Mouse (Mus musculus) midbrain, postnatal 0 days (tissue): ENCODE data around the gene Tet3. TPM values are rescaled to one million over a fixed set of nuclear protein-coding genes. Genes with fewer than 3 reads are reported as not detected.

Source experiments
- ATAC-seq: fragments of 200-750 bp; cut with Nextera tagmentation; 2 replicates; pipeline ENCODE4 v1.8.0; 2017; ENCODE audit warnings: moderate number of reproducible peaks, mild to moderate bottlenecking, moderate TSS enrichment, moderate library complexity; ENCODE audit not compliant: low FRiP score
- DNase-seq: peaks from one replicate; pipeline ENCODE4 v3.0.0-alpha.2; 2015; ENCODE audit warnings: low spot score
- H3K27ac ChIP-seq: fragments of 300-500 bp; sonication (generic); 2 replicates; pipeline ENCODE4 v1.5.1; 2014; ENCODE audit warnings: low read depth, mild to moderate bottlenecking, low read length, mixed read lengths
- H3K27me3 ChIP-seq: fragments of 300-500 bp; sonication (generic); 2 replicates; pipeline ENCODE4 v1.6.1; 2014; ENCODE audit warnings: low read length, control low read depth, mixed read lengths; ENCODE audit not compliant: insufficient read depth
- H3K36me3 ChIP-seq: fragments of 300-500 bp; sonication (generic); 2 replicates; pipeline ENCODE4 v1.6.1; 2014; ENCODE audit warnings: low read length, control low read depth, mixed read lengths; ENCODE audit not compliant: insufficient read depth
- H3K4me1 ChIP-seq: fragments of 300-500 bp; sonication (generic); 2 replicates; pipeline ENCODE4 v1.6.1; 2014; ENCODE audit warnings: mild to moderate bottlenecking, control low read depth, antibody characterized with exemption, low read length, mixed read lengths; ENCODE audit not compliant: insufficient read depth
- H3K4me2 ChIP-seq: fragments of 300-500 bp; sonication (generic); 2 replicates; pipeline ENCODE4 v1.6.1; 2014; ENCODE audit warnings: low read depth, mild to moderate bottlenecking, low read length, mixed read lengths; ENCODE audit not compliant: poor library complexity, severe bottlenecking
- H3K4me3 ChIP-seq: fragments of 300-500 bp; sonication (generic); 2 replicates; pipeline ENCODE4 v1.5.1; 2014; ENCODE audit warnings: low read depth, mild to moderate bottlenecking, low read length, moderate library complexity
- H3K9ac ChIP-seq: fragments of 300-500 bp; sonication (generic); replicated peaks from 2 replicates; pipeline ENCODE4 v1.6.1; 2014; ENCODE audit warnings: mild to moderate bottlenecking, low read length, moderate library complexity, mixed read lengths; ENCODE audit not compliant: poor library complexity, severe bottlenecking
- H3K9me3 ChIP-seq: fragments of 300-500 bp; sonication (generic); 2 replicates; pipeline ENCODE4 v1.6.1; 2016; ENCODE audit warnings: low read length, control low read depth
- CTCF ChIP-seq: IDR thresholded peaks from 2 replicates; pipeline ENCODE4 v1.5.1; 2016; ENCODE audit warnings: antibody characterized with exemption, mild to moderate bottlenecking
- WGBS: fragments of 180-500 bp; shearing (Covaris S2); extraction: QIAGEN DNeasy Blood & Tissue Kit; methylation state at CpG from one replicate; pipeline ENCODE4 v1.1.7; 2014; 5-methylcytosine and 5-hydroxymethylcytosine counted together
- polyA plus RNA-seq: library from polyadenylated mRNA; unstranded; fragments of >200 nt; fragmentation: Nextera tagmentation; extraction: Ambion mirVana; gene quantifications from 2 replicates; pipeline ENCODE4 v1.2.1, GENCODE M21; 2015
- total RNA-seq: library from RNA; depleted of rRNA; stranded (reverse); fragments of >200 nt; gene quantifications from 2 replicates; pipeline ENCODE4 v1.2.3, GENCODE M21; 2014

The Tet3 gene
- total and polyA plus RNA-seq, 2 experiments from 2014 or later, result 32.0 to 48.5 TPM

- no peak for DNase-seq
- no peaks in the 10 kb centered on the region for H3K27me3 ChIP-seq
- H3K4me2 ChIP-seq, result no peak overlapping the region
- no peaks in the 10 kb centered on the region for H3K4me1 ChIP-seq
- no peak overlapping the region for H3K27ac ChIP-seq
- no peak for ATAC-seq
- peaks cover 44% of the 10 kb centered on the region for H3K36me3 ChIP-seq
- 86% methylated on average over 10 of the region's 10 CpGs for WGBS
- H3K9me3 ChIP-seq, result no peaks in the 10 kb centered on the region
- no peak overlapping the region for H3K9ac ChIP-seq
- no peak overlapping the region for H3K4me3 ChIP-seq
- TF ChIP-seq CTCF, result no peak
These were observed 23.7 kb upstream of the Tet3 start for GRCm38 (mm10) chr6:83482418-83483085.

- peaks cover 29% of the 10 kb centered on the region for H3K36me3 ChIP-seq
- no peak overlapping the region for H3K4me2 ChIP-seq
- no peaks in the 10 kb centered on the region for H3K4me1 ChIP-seq
- TF ChIP-seq CTCF, result no peak
- H3K9me3 ChIP-seq, result no peaks in the 10 kb centered on the region
- no peak overlapping the region for H3K4me3 ChIP-seq
- no peak overlapping the region for H3K27ac ChIP-seq
- WGBS, result 92% methylated on average over 6 of the region's 6 CpGs
- no peak for DNase-seq
- ATAC-seq, result no peak
- H3K27me3 ChIP-seq, result no peaks in the 10 kb centered on the region
- no peak overlapping the region for H3K9ac ChIP-seq
These were observed 21.3 kb upstream of the Tet3 start for GRCm38 (mm10) chr6:83480019-83480655.

GRCm38 (mm10) chr6:83479193-83479592 is 20.3 kb upstream of the Tet3 start:
- H3K27me3 ChIP-seq, result no peaks in the 10 kb centered on the region
- H3K36me3 ChIP-seq, result peaks cover 22% of the 10 kb centered on the region
- no peak overlapping the region for H3K27ac ChIP-seq
- TF ChIP-seq CTCF, result no peak
- no peak for ATAC-seq
- no peaks in the 10 kb centered on the region for H3K4me1 ChIP-seq
- H3K4me3 ChIP-seq, result no peak overlapping the region
- no peaks in the 10 kb centered on the region for H3K9me3 ChIP-seq
- WGBS, result 89% methylated on average over 2 of the region's 2 CpGs
- H3K4me2 ChIP-seq, result no peak overlapping the region
- no peak overlapping the region for H3K9ac ChIP-seq
- DNase-seq, result no peak

GRCm38 (mm10) chr6:83478628-83479027 is 19.7 kb upstream of the Tet3 start:
- ATAC-seq (no peak), DNase-seq (no peak)
- peaks cover 18% of the 10 kb centered on the region for H3K36me3 ChIP-seq

GRCm38 (mm10) chr6:83478217-83478616 is 19.3 kb upstream of the Tet3 start:
- no peak overlapping the region for H3K9ac ChIP-seq

More at GRCm38 (mm10) chr6:83478628-83479027, 19.7 kb upstream of the Tet3 start:
- H3K9me3 ChIP-seq, result no peaks in the 10 kb centered on the region
- no peak for TF ChIP-seq CTCF
- no peak overlapping the region for H3K9ac ChIP-seq
- H3K27me3 ChIP-seq, result no peaks in the 10 kb centered on the region
- H3K4me1 ChIP-seq, result no peaks in the 10 kb centered on the region
- WGBS, result 93% methylated on average over 7 of the region's 7 CpGs
- H3K4me3 ChIP-seq, result no peak overlapping the region
- H3K4me2 ChIP-seq, result no peak overlapping the region
- H3K27ac ChIP-seq, result no peak overlapping the region

GRCm38 (mm10) chr6:83475431-83475830 is 16.5 kb upstream of the Tet3 start:
- Histone ChIP-seq H3K9ac (no peak overlapping the region), H3K36me3 (peaks cover 8% of the 10 kb centered on the region; the same call in 1 of the 2 replicates), H3K27ac (no peak overlapping the region), H3K4me1 (no peaks in the 10 kb centered on the region), H3K9me3 (no peaks in the 10 kb centered on the region), H3K4me3 (no peak overlapping the region), H3K4me2 (no peak overlapping the region), H3K27me3 (no peaks in the 10 kb centered on the region)
- WGBS, result 80% methylated on average over 7 of the region's 7 CpGs
- ATAC-seq (no peak), DNase-seq (no peak)
- TF ChIP-seq CTCF, result no peak

More at GRCm38 (mm10) chr6:83478217-83478616, 19.3 kb upstream of the Tet3 start:
- peak; percentile 51 for TF ChIP-seq CTCF
- H3K4me3 ChIP-seq, result no peak overlapping the region
- no peaks in the 10 kb centered on the region for H3K9me3 ChIP-seq
- no peaks in the 10 kb centered on the region for H3K27me3 ChIP-seq
- ATAC-seq (no peak), DNase-seq (no peak)
- H3K36me3 ChIP-seq, result peaks cover 17% of the 10 kb centered on the region
- H3K4me1 ChIP-seq, result no peaks in the 10 kb centered on the region
- H3K27ac ChIP-seq, result no peak overlapping the region
- 80% methylated on average over 4 of the region's 4 CpGs for WGBS
- H3K4me2 ChIP-seq, result no peak overlapping the region
